Mouse (Mus musculus) kidney, adult 2 months (tissue): ENCODE data around the gene Mtap.

Experiments
- CTCF ChIP-seq: fragments of 200-500 bp; conservative IDR thresholded peaks from 2 replicates; pipeline ENCODE4 v1.5.1; 2011; ENCODE audit warnings: low read depth, mild to moderate bottlenecking, control low read depth, low read length, moderate library complexity, mixed read lengths; ENCODE audit not compliant: insufficient read depth, insufficient read length
- POLR2A ChIP-seq: fragments of 200-500 bp; IDR thresholded peaks from one replicate; pipeline ENCODE4 v1.6.1; 2011; ENCODE audit warnings: low read depth, low read length, control low read depth

- TF ChIP-seq POLR2A (no peak), CTCF (peak; percentile 23; the same call in 1 of the 2 replicates)
These were observed 9.4 kb downstream of the Mtap start for GRCm38 (mm10) chr4:89146291-89146690.
